Mouse (Mus musculus) liver, embryonic 15.5 days (tissue): Measurements from ENCODE around the gene Btla. TPM values are rescaled to one million over a fixed set of nuclear protein-coding genes. Genes with fewer than 3 reads are reported as not detected.

Experiments used
- ATAC-seq: fragments of 200-750 bp; cut with Nextera tagmentation; 2 replicates; pipeline ENCODE4 v1.8.0; 2017; ENCODE audit warnings: moderate number of reproducible peaks, mild to moderate bottlenecking, moderate library complexity; ENCODE audit not compliant: insufficient read depth
- H3K27ac ChIP-seq: fragments of 300-500 bp; sonication (generic); replicated peaks from 2 replicates; pipeline ENCODE4 v1.5.1; 2015; ENCODE audit warnings: mild to moderate bottlenecking, inconsistent platforms
- H3K27me3 ChIP-seq: fragments of 300-500 bp; sonication (generic); 2 replicates; pipeline ENCODE4 v1.6.1; 2015; ENCODE audit warnings: mild to moderate bottlenecking, inconsistent platforms
- H3K36me3 ChIP-seq: fragments of 300-500 bp; sonication (generic); replicated peaks from 2 replicates; pipeline ENCODE4 v1.6.1; 2015; ENCODE audit warnings: moderate library complexity, mild to moderate bottlenecking, inconsistent platforms
- H3K4me1 ChIP-seq: fragments of 300-500 bp; sonication (generic); replicated peaks from 2 replicates; pipeline ENCODE4 v1.6.1; 2015; ENCODE audit warnings: inconsistent platforms
- H3K4me2 ChIP-seq: fragments of 300-500 bp; sonication (generic); 2 replicates; pipeline ENCODE4 v1.6.1; 2015; ENCODE audit warnings: moderate library complexity, mild to moderate bottlenecking, inconsistent platforms
- H3K4me3 ChIP-seq: fragments of 300-500 bp; sonication (generic); replicated peaks from 2 replicates; pipeline ENCODE4 v1.5.1; 2015; ENCODE audit warnings: mild to moderate bottlenecking, inconsistent platforms
- H3K9ac ChIP-seq: fragments of 300-500 bp; sonication (generic); 2 replicates; pipeline ENCODE4 v1.6.1; 2015; ENCODE audit warnings: moderate library complexity, mild to moderate bottlenecking, inconsistent platforms
- H3K9me3 ChIP-seq: fragments of 300-500 bp; sonication (generic); replicated peaks from 2 replicates; pipeline ENCODE4 v1.6.1; 2016; ENCODE audit warnings: inconsistent platforms
- WGBS: fragments of 180-500 bp; shearing (Covaris S2); methylation state at CpG from one replicate; pipeline ENCODE4 v1.1.7; 2015; ENCODE audit warnings: mixed read lengths; ENCODE audit not compliant: insufficient replicate concordance; 5-methylcytosine and 5-hydroxymethylcytosine counted together
- polyA plus RNA-seq: library from polyadenylated mRNA; unstranded; fragments of >200 nt; fragmentation: Nextera tagmentation; extraction: Ambion mirVana; gene quantifications from 2 replicates; pipeline ENCODE4 v1.2.1, GENCODE M21; 2015

Gene Btla
- polyA plus RNA-seq, result 0.37 and 0.56 TPM in 2 replicates

- Histone ChIP-seq H3K36me3 (no peaks in the 10 kb centered on the region), H3K27me3 (no peaks in the 10 kb centered on the region), H3K4me1 (no peaks in the 10 kb centered on the region), H3K27ac (no peak within 1 kb of the TSS), H3K9me3 (no peaks in the 10 kb centered on the region), H3K4me2 (no peak within 1 kb of the TSS), H3K4me3 (no peak within 1 kb of the TSS), H3K9ac (no peak within 1 kb of the TSS)
- 25% methylated on average over 10 of the region's 10 CpGs for WGBS
- ATAC-seq, result no peak
Observed at GRCm38 (mm10) chr16:45223648-45224388, at the start of gene Btla. Gene Btla (plus strand): TSS chr16:45224315.

GRCm38 (mm10) chr16:45178552-45178951 is 45.6 kb upstream of the Btla start:
- WGBS, result 80% methylated on average over 2 of the region's 2 CpGs
- no peak for ATAC-seq
- Histone ChIP-seq H3K36me3 (peaks cover 9% of the 10 kb centered on the region), H3K4me1 (no peaks in the 10 kb centered on the region), H3K4me3 (no peak overlapping the region), H3K9me3 (no peaks in the 10 kb centered on the region), H3K27ac (no peak overlapping the region), H3K9ac (no peak overlapping the region), H3K27me3 (no peaks in the 10 kb centered on the region), H3K4me2 (no peak overlapping the region)

DNA sequence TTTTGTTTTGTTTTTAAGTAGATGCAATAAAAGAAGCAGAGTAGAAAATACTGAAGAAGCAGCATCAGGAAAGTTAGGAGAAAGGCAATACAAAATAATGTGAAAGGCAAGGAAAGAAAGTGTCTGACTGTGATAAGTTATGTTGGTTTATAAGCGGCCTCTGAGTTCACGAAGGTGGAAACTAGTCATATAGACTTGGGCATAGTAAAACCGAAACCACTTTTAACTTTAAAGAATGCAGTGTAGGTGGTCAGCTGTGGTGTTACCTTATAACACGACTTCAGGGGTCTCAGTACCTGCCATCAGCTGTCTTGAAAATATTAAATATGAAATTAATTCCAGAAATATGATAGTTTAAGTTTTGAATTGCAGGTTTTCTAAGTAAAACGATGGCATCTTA is 42.3 kb upstream of the Btla start:
- Histone ChIP-seq H3K27me3 (no peaks in the 10 kb centered on the region), H3K4me1 (no peaks in the 10 kb centered on the region), H3K27ac (no peak overlapping the region), H3K9ac (no peak overlapping the region), H3K36me3 (peaks cover 22% of the 10 kb centered on the region), H3K9me3 (no peaks in the 10 kb centered on the region), H3K4me3 (no peak overlapping the region), H3K4me2 (no peak overlapping the region)
- 70% methylated on average over 5 of the region's 5 CpGs for WGBS
- no peak for ATAC-seq

DNA sequence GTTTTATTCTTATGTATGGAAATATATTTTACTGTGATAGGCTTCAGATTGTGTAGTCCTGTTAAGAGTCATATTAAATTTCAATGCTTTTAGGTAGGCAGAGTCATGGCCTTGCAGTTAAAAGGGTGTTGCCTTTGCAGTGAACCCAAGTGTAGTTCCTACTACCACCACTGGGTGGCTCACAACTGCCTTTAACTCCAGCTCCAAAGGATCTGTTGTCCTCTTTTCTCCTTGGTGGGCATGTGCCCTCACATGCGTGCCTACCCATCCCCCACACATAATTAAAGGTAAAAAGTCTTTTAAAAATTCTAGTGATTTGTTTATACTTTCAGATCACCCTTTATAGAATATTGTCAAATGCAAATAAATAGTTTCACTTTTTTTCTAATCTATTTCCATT is 31.5 kb upstream of the Btla start:
- Histone ChIP-seq H3K4me3 (no peak overlapping the region), H3K27ac (no peak overlapping the region), H3K9me3 (no peaks in the 10 kb centered on the region), H3K27me3 (no peaks in the 10 kb centered on the region), H3K4me2 (no peak overlapping the region), H3K9ac (no peak overlapping the region), H3K36me3 (0 out of 2 replicates have a peak, but pooled peaks cover 12% of the 10 kb centered on the region), H3K4me1 (no peaks in the 10 kb centered on the region)
- ATAC-seq, result no peak
- 4% methylated on average over 1 of the region's 1 CpGs for WGBS

DNA sequence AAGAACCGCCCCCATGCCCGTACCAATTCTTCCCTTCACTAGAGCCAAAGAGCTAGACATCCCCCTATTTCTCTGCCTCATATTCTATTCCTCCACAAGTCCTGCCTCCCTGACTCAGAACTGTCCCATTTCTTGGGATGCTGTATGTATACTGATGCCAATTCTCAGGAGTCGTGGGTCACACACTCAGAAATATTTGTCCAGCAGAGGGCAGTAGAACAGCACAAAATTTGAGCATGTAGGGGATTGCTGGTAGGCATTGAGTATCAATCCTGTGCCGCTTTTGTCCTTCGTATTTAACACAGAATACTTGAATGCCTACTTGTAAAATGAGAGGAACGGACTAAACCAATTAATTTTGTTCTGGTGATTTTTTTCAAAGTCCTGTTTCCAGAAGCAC is 27.3 kb upstream of the Btla start:
- Histone ChIP-seq H3K4me2 (no peak overlapping the region), H3K27ac (no peak overlapping the region), H3K4me1 (no peaks in the 10 kb centered on the region), H3K9me3 (no peaks in the 10 kb centered on the region), H3K27me3 (no peaks in the 10 kb centered on the region), H3K9ac (no peak overlapping the region), H3K4me3 (no peak overlapping the region), H3K36me3 (no peaks in the 10 kb centered on the region)
- no peak for ATAC-seq
- WGBS, result 28% methylated on average over 6 of the region's 6 CpGs

- H3K27ac ChIP-seq, result no peak overlapping the region
- H3K4me3 ChIP-seq, result no peak overlapping the region
- no peaks in the 10 kb centered on the region for H3K9me3 ChIP-seq
- H3K4me2 ChIP-seq, result no peak overlapping the region
- no peaks in the 10 kb centered on the region for H3K36me3 ChIP-seq
- ATAC-seq, result no peak
- no peaks in the 10 kb centered on the region for H3K27me3 ChIP-seq
- no peak overlapping the region for H3K9ac ChIP-seq
- no peaks in the 10 kb centered on the region for H3K4me1 ChIP-seq
- WGBS, result 78% methylated on average over 2 of the region's 2 CpGs
Observed at GRCm38 (mm10) chr16:45201395-45201794, 22.7 kb upstream of the Btla start.

DNA sequence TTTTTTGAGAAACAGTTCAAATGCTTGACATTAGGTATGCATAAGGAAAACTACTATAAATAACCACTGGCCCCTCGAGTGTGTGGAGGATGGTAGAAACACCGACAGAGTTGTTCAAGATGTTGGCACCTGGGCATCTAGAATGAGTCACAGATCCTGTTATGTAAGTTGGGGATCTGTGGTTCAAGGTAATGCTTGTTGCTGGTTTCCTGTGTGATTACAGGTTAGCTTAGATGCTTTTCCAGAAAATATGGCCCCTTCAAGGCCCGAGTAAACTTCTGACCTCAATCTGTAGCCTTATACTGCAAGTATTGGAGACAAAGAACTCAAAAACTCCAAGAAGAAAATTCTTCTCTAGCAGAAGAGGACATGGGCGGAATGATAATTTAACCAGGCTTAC is 19.7 kb upstream of the Btla start:
- no peaks in the 10 kb centered on the region for H3K27me3 ChIP-seq
- no peak overlapping the region for H3K4me2 ChIP-seq
- no peak overlapping the region for H3K4me3 ChIP-seq
- no peaks in the 10 kb centered on the region for H3K36me3 ChIP-seq
- no peak overlapping the region for H3K27ac ChIP-seq
- H3K9me3 ChIP-seq, result no peaks in the 10 kb centered on the region
- ATAC-seq, result no peak
- WGBS, result 39% methylated on average over 4 of the region's 4 CpGs
- no peak overlapping the region for H3K9ac ChIP-seq
- no peaks in the 10 kb centered on the region for H3K4me1 ChIP-seq

- ATAC-seq, result no peak
- Histone ChIP-seq H3K4me2 (no peak overlapping the region), H3K36me3 (no peaks in the 10 kb centered on the region), H3K27me3 (no peaks in the 10 kb centered on the region), H3K9me3 (no peaks in the 10 kb centered on the region), H3K4me3 (no peak overlapping the region), H3K27ac (no peak overlapping the region), H3K4me1 (no peaks in the 10 kb centered on the region), H3K9ac (no peak overlapping the region)
- WGBS, result 34% methylated on average over 12 of the region's 12 CpGs
Observed at GRCm38 (mm10) chr16:45204859-45205670, 19.1 kb upstream of the Btla start.

GRCm38 (mm10) chr16:45222016-45222415 is 2.1 kb upstream of the Btla start:
- Histone ChIP-seq H3K9ac (no peak overlapping the region), H3K36me3 (no peaks in the 10 kb centered on the region), H3K4me1 (no peaks in the 10 kb centered on the region), H3K4me3 (no peak overlapping the region), H3K27me3 (no peaks in the 10 kb centered on the region), H3K4me2 (no peak overlapping the region), H3K9me3 (no peaks in the 10 kb centered on the region), H3K27ac (no peak overlapping the region)
- WGBS, result 40% methylated on average over 2 of the region's 2 CpGs
- ATAC-seq, result no peak

DNA sequence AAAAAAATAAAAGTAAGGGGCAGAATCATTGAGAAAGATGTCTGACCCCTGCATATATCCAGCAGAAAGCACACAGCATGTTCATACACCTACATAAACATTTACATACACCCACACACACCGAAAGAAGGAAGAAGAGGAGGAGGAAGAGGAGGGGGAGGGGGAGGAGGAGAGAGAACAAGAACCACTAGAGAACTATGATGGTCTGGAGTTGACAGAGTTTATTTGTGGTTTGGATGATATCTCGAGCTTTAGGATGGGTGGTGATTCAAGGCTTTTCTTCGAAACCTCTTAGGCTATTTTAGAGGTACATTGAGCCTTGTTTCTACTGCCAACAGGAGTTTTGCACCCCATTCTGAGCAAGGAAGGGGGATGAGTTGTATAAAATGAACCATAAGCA is 1.3 kb upstream of the Btla start:
- H3K36me3 ChIP-seq, result no peaks in the 10 kb centered on the region
- H3K27ac ChIP-seq, result no peak overlapping the region
- no peak overlapping the region for H3K4me3 ChIP-seq
- no peaks in the 10 kb centered on the region for H3K4me1 ChIP-seq
- H3K27me3 ChIP-seq, result no peaks in the 10 kb centered on the region
- H3K9me3 ChIP-seq, result no peaks in the 10 kb centered on the region
- ATAC-seq, result no peak
- 22% methylated on average over 3 of the region's 3 CpGs for WGBS
- H3K9ac ChIP-seq, result no peak overlapping the region
- H3K4me2 ChIP-seq, result no peak overlapping the region

DNA sequence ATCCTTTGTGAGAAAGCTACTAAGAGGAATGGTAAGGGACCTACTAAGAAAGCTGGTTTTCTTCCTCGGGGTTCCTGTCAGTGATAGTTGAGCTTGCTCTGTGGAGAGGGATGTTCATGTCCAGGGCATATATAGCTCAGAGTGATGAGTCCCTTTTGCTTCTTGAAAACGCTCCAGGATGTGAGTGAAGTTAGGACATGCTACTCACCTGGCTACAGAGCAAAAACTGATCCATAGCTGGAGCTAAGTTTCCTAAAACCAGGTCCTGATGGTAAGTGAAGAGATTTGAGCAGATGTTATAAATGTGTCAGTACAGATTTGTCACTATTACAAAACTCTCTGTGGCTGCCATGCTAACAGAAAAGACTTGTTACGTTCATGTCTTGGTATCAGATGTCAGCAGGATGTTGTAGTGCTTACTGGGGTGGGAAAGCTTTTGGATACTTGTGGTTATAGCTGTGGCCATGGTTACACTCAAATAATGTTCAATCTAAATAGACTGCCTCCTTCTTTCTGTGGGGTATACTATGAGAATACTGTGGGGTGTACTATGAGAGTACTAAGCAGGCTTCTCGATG is 405 bp downstream of the Btla start:
- Histone ChIP-seq H3K9ac (no peak overlapping the region), H3K27me3 (no peaks in the 10 kb centered on the region), H3K4me1 (no peaks in the 10 kb centered on the region), H3K4me2 (no peak overlapping the region), H3K36me3 (no peaks in the 10 kb centered on the region), H3K4me3 (no peak overlapping the region), H3K9me3 (no peaks in the 10 kb centered on the region), H3K27ac (no peak overlapping the region)
- ATAC-seq, result no peak
- 46% methylated on average over 4 of the region's 4 CpGs for WGBS
